Mouse (Mus musculus) midbrain, embryonic 12.5 days (tissue): Measurements from ENCODE around the gene Ell. TPM values are rescaled to one million over a fixed set of nuclear protein-coding genes. Genes with fewer than 3 reads are reported as not detected.

ENCODE experiments used
- ATAC-seq: fragments of 200-750 bp; cut with Nextera tagmentation; 2 replicates; pipeline ENCODE4 v1.8.0; 2017; ENCODE audit warnings: low read depth, moderate TSS enrichment, moderate library complexity; ENCODE audit not compliant: low FRiP score
- H3K27ac ChIP-seq: fragments of 300-500 bp; sonication (generic); replicated peaks from 2 replicates; pipeline ENCODE4 v1.5.1; 2016; ENCODE audit warnings: mild to moderate bottlenecking
- H3K27me3 ChIP-seq: fragments of 300-500 bp; sonication (generic); 2 replicates; pipeline ENCODE4 v1.6.1; 2016; ENCODE audit warnings: mild to moderate bottlenecking
- H3K36me3 ChIP-seq: fragments of 300-500 bp; sonication (generic); 2 replicates; pipeline ENCODE4 v1.6.1; 2016
- H3K4me1 ChIP-seq: fragments of 300-500 bp; sonication (generic); 2 replicates; pipeline ENCODE4 v1.6.1; 2016
- H3K4me2 ChIP-seq: fragments of 300-500 bp; sonication (generic); replicated peaks from 2 replicates; pipeline ENCODE4 v1.6.1; 2016; ENCODE audit warnings: mild to moderate bottlenecking, moderate library complexity
- H3K4me3 ChIP-seq: fragments of 300-500 bp; sonication (generic); 2 replicates; pipeline ENCODE4 v1.5.1; 2016; ENCODE audit warnings: mild to moderate bottlenecking
- H3K9ac ChIP-seq: fragments of 300-500 bp; sonication (generic); replicated peaks from 2 replicates; pipeline ENCODE4 v1.6.1; 2016; ENCODE audit warnings: mild to moderate bottlenecking, moderate library complexity
- H3K9me3 ChIP-seq: fragments of 300-500 bp; sonication (generic); 2 replicates; pipeline ENCODE4 v1.6.1; 2016; ENCODE audit warnings: mild to moderate bottlenecking
- WGBS: fragments of 180-500 bp; shearing (Covaris S2); methylation state at CpG from one replicate; pipeline ENCODE4 v1.1.7; 2016; 5-methylcytosine and 5-hydroxymethylcytosine counted together
- polyA plus RNA-seq: library from polyadenylated mRNA; unstranded; fragments of >200 nt; fragmentation: Nextera tagmentation; extraction: Ambion mirVana; gene quantifications from 2 replicates; pipeline ENCODE4 v1.2.1, GENCODE M21; 2016

The Ell gene
- polyA plus RNA-seq, result 18.7 and 21.6 TPM in 2 replicates

GRCm38 (mm10) chr8:70539077-70539813 lies at the start of gene Ell:
Ell (plus strand) TSS chr8:70539457.
- Histone ChIP-seq H3K4me2 (peak within 1 kb of the TSS; percentile 77), H3K9me3 (no peaks in the 10 kb centered on the region), H3K27ac (peak within 1 kb of the TSS; percentile 94), H3K27me3 (no peaks in the 10 kb centered on the region), H3K9ac (peak within 1 kb of the TSS; percentile 78), H3K4me1 (peaks cover 32% of the 10 kb centered on the region), H3K4me3 (peak within 1 kb of the TSS; percentile 72), H3K36me3 (peaks cover 29% of the 10 kb centered on the region)
- under 1% methylated on average over 56 of the region's 58 CpGs for WGBS
- ATAC-seq, result peak; percentile 84

GRCm38 (mm10) chr8:70489576-70489975 lies 49.7 kb upstream of the Ell start:
- Histone ChIP-seq H3K27ac (no peak overlapping the region), H3K4me1 (peaks cover 51% of the 10 kb centered on the region), H3K9me3 (no peaks in the 10 kb centered on the region), H3K27me3 (peaks cover 100% of the 10 kb centered on the region), H3K36me3 (no peaks in the 10 kb centered on the region), H3K4me3 (peak overlapping the region; percentile 33), H3K4me2 (peak overlapping the region; percentile 43), H3K9ac (no peak overlapping the region; the same call in 1 of the 2 replicates)
- 1% methylated on average over 31 of the region's 41 CpGs for WGBS
- ATAC-seq, result no peak

- Histone ChIP-seq H3K27me3 (peaks cover 100% of the 10 kb centered on the region), H3K36me3 (no peaks in the 10 kb centered on the region), H3K9ac (no peak overlapping the region), H3K4me2 (no peak overlapping the region; the same call in 1 of the 2 replicates), H3K4me1 (peaks cover 58% of the 10 kb centered on the region), H3K9me3 (no peaks in the 10 kb centered on the region), H3K4me3 (no peak overlapping the region), H3K27ac (no peak overlapping the region)
- WGBS, result 5% methylated on average over 10 of the region's 10 CpGs
- no peak for ATAC-seq
Measured at GRCm38 (mm10) chr8:70490061-70490879, 49.0 kb upstream of the Ell start.

DNA sequence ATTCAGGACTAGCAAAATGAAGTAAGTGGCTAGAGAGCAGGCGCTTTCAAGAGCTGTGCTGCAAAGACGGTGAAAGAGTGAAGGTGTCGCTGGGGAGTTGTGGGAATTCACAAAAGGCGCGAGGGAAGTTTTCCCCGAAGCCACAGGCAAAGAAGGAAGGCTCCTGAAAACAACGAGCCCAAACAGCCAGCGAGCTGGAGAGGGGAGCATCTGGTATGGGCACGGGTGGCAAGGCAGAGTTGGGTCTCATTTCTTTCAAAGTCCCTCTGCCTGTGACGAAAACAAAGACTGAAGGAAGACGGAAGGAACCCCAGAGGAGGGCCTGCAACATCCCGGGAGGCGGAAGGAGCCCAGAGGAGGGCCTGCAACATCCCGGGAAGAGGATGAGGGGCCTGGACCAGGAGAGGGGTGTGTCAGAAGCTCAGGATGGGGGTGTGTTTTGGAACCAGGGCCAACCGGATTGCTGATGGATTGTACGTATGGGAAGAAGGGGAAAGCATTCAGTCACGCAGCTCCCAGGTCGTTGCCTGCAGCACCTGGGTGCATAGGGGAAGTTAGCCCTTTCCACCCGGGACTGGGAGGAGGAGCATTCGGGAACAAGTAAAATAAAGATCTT lies 48.3 kb upstream of the Ell start:
- Histone ChIP-seq H3K27me3 (peaks cover 100% of the 10 kb centered on the region), H3K4me3 (0 out of 2 replicates have a peak overlapping the region, but pooled peaks have one; percentile 4), H3K9ac (no peak overlapping the region), H3K36me3 (no peaks in the 10 kb centered on the region), H3K4me1 (peaks cover 64% of the 10 kb centered on the region), H3K4me2 (0 out of 2 replicates have a peak overlapping the region, but pooled peaks have one; percentile 2), H3K9me3 (no peaks in the 10 kb centered on the region), H3K27ac (no peak overlapping the region)
- ATAC-seq, result no peak
- under 1% methylated on average over 20 of the region's 20 CpGs for WGBS

DNA sequence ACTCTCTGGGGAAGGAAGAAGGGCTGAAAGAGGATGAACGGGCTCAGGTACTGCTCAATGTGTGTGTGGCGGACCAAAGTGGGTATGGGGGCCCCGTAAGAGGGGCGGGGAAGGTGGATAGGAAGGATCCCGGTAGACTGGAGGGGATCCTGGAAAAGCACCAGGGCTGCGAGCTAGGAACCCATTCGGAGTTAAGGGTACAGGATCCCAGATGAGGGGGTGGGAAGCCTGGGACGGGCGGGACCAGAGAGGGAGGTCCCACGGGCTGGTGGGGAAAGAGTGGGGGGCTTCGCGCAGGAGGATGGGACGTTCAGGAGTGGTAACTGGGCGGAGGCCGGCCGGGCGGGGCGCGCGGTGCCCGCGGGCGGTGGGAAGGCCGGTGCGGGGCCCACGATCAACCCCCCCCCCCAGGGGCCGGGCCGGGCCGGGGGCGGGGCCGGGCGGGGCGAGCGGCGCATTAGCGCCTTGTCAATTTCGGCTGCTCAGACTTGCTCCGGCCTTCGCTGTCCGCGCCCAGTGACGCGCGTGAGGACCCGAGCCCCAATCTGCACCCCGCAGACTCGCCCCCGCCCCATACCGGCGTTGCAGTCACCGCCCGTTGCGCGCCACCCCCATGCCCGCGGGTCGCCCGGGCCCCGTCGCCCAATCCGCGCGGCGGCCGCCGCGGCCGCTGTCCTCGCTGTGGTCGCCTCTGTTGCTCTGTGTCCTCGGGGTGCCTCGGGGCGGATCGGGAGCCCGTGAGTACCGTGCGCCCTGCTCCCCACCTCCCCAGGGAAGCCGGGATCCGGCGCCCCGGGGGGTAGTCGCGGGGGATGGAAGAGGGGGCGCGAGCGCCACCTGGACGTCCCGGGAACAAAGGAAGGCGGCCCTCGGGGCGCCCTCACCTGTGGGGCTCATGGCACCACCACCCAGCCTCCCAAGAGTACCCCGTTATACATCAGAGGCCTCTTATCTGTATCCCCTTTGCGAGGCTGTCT lies 46.3 kb upstream of the Ell start, which contains the start of gene Crlf1:
Crlf1 (plus strand) TSS at position 495 of the 977 bp plus-strand sequence.
- ATAC-seq, result no peak
- under 1% methylated on average over 70 of the region's 93 CpGs for WGBS
- Histone ChIP-seq H3K27me3 (peaks cover 100% of the 10 kb centered on the region), H3K36me3 (no peaks in the 10 kb centered on the region), H3K4me1 (peaks cover 52% of the 10 kb centered on the region), H3K9me3 (no peaks in the 10 kb centered on the region), H3K27ac (no peak within 1 kb of the TSS), H3K4me3 (peak within 1 kb of the TSS; percentile 36), H3K9ac (peak within 1 kb of the TSS; percentile 7; the same call in 1 of the 2 replicates), H3K4me2 (peak within 1 kb of the TSS; percentile 52)

DNA sequence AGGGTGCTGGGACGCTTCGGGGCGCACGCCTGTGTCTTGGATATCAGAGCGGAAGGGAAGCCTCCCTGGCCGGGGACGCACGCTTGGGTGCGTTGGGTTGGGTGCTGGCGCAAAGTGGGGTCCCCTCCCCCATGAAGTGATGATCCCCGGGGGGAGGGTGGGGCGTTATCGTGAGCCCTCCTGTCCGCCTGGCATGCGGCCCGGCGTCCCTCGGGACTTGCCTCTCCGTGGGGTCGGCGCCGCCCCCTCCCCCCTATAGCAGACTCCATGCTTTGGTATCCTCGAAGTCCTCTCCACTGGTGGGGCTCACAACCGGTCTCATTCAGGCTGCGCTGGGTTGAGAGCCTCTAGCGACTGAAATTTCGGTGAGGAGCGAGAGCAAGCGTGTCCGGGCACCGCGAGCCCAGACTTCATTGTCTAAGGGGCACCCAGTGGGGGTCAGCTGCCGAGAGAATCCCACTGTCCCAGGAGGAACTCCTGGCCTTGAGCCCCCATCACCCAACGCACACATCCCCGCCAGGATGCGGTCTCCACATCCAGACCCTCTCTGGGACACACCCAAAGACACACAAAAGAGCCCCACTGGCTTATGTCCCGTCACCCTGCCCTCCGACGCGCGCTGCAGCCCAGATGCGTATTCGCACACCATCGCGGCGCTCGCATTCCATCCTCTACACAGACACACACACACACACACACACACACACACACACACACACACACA lies 45.4 kb upstream of the Ell start:
- no peaks in the 10 kb centered on the region for H3K9me3 ChIP-seq
- no peaks in the 10 kb centered on the region for H3K36me3 ChIP-seq
- no peak; the same call in 1 of the 2 replicates for ATAC-seq
- no peak overlapping the region for H3K9ac ChIP-seq
- H3K4me3 ChIP-seq, result peak overlapping the region; percentile 36; the same call in 1 of the 2 replicates
- H3K4me2 ChIP-seq, result peak overlapping the region; percentile 52
- whole genome bisulfite sequencing, result under 1% methylated on average over 47 of the region's 47 CpGs
- H3K27me3 ChIP-seq, result peaks cover 100% of the 10 kb centered on the region
- H3K4me1 ChIP-seq, result peaks cover 44% of the 10 kb centered on the region
- H3K27ac ChIP-seq, result no peak overlapping the region

DNA sequence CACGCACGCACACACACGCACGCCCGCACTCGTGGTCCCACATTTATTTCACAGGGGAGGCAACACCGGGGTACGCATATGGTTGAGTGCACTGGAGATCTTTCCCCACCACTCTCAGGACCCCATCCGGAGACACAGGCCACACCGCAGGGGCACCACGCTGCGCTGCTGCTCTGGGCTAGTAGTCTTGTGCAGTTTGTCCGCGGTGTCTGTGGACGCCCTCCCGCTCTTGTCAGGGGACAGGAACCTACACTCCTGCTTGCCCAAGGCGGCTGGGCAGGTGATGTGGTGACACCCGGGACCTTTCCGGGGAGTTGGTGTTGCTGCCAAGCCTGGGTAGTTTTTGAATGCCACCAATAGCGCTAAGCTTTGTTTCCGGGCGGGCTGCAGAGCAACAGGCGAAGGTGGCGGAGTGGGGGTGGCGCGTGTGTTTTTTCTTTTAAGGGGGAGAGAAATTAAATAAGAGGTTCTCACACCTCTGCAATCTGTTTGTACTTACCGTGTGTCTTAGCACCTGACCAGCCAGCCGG lies 44.8 kb upstream of the Ell start:
- Histone ChIP-seq H3K4me3 (peak overlapping the region; percentile 9; the same call in 1 of the 2 replicates), H3K27ac (no peak overlapping the region), H3K4me2 (0 out of 2 replicates have a peak overlapping the region, but pooled peaks have one; percentile 52), H3K36me3 (no peaks in the 10 kb centered on the region), H3K9ac (no peak overlapping the region), H3K9me3 (no peaks in the 10 kb centered on the region), H3K4me1 (peaks cover 38% of the 10 kb centered on the region), H3K27me3 (peaks cover 100% of the 10 kb centered on the region)
- WGBS, result 4% methylated on average over 28 of the region's 28 CpGs
- no peak for ATAC-seq

GRCm38 (mm10) chr8:70495001-70495770 lies 44.1 kb upstream of the Ell start:
- H3K27ac ChIP-seq, result no peak overlapping the region
- H3K27me3 ChIP-seq, result peaks cover 100% of the 10 kb centered on the region
- H3K9ac ChIP-seq, result no peak overlapping the region; the same call in 1 of the 2 replicates
- H3K4me2 ChIP-seq, result peak overlapping the region; percentile 18; the same call in 1 of the 2 replicates
- no peaks in the 10 kb centered on the region for H3K9me3 ChIP-seq
- H3K36me3 ChIP-seq, result no peaks in the 10 kb centered on the region
- H3K4me3 ChIP-seq, result peak overlapping the region; percentile 5
- WGBS, result 3% methylated on average over 21 of the region's 21 CpGs
- 0 out of 2 replicates have a peak, but pooled peaks have one; percentile 18 for ATAC-seq
- peaks cover 35% of the 10 kb centered on the region for H3K4me1 ChIP-seq

- peak overlapping the region; percentile 18; the same call in 1 of the 2 replicates for H3K4me2 ChIP-seq
- H3K4me3 ChIP-seq, result peak overlapping the region; percentile 5
- H3K36me3 ChIP-seq, result no peaks in the 10 kb centered on the region
- no peak overlapping the region for H3K27ac ChIP-seq
- no peak for ATAC-seq
- no peaks in the 10 kb centered on the region for H3K9me3 ChIP-seq
- H3K27me3 ChIP-seq, result peaks cover 100% of the 10 kb centered on the region
- H3K9ac ChIP-seq, result no peak overlapping the region; the same call in 1 of the 2 replicates
- peaks cover 36% of the 10 kb centered on the region for H3K4me1 ChIP-seq
- 6% methylated on average over 12 of the region's 12 CpGs for WGBS
Measured at GRCm38 (mm10) chr8:70495771-70496062, 43.5 kb upstream of the Ell start.
